Mouse (Mus musculus) gastrocnemius, adult 2 months (tissue): ENCODE data around the gene Fyco1. TPM values are rescaled to one million over a fixed set of nuclear protein-coding genes. Genes with fewer than 3 reads are reported as not detected.
"Not testable (repeated sequence)": the region's sequence is repeated elsewhere in the genome, so short reads cannot be mapped to it uniquely, and the experiment has no call there.

Experiments used
- DNase-seq: peaks from one replicate; pipeline ENCODE4 v3.0.0; 2022
- H3K27ac ChIP-seq: fragments of 200-600 bp; 2 replicates; pipeline ENCODE4 v1.8.1; 2022; ENCODE audit warnings: mild to moderate bottlenecking
- H3K4me3 ChIP-seq: fragments of 200-600 bp; 2 replicates; pipeline ENCODE4 v1.8.1; 2022; ENCODE audit warnings: mild to moderate bottlenecking, moderate library complexity
- CTCF ChIP-seq: fragments of 200-600 bp; IDR thresholded peaks from 2 replicates; pipeline ENCODE4 v1.8.1; 2022; ENCODE audit warnings: antibody characterized with exemption, mild to moderate bottlenecking, moderate library complexity
- intact Hi-C: fragments of 180-260 bp; cut with DNase I; formaldehyde crosslinking; loops from one replicate; pipeline ENCODE4 v1.15.1; 2025
- total RNA-seq, 2 experiments: library from RNA; stranded (reverse); gene quantifications; 2 replicates each; pipeline ENCODE4 v1.2.3; 2021

Gene Fyco1
- total RNA-seq, 2 experiments from 2014 or later = 160 to 205 TPM

DNA sequence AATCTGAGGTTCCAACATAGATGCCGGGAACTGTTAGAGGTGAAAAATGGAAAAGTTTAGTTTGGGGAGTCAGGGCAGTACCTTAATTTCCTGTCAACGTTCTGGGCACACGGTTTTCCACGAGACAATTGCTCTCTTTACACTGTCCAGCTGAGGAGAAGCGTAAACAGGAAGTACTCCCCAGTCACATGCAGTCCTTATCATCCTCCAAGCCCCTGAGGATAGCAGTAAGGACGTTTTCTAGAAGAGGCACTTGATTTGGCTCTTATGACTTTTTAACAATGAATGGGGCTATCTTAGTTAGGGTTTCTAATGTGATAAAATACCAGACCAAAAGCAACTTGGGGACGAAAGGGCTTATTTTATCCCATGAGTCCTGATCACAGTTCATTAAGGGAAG, 43.1 kb downstream of the Fyco1 start:
- H3K27ac ChIP-seq = peak overlapping the region; percentile 0; the same call in 1 of the 2 replicates

DNA sequence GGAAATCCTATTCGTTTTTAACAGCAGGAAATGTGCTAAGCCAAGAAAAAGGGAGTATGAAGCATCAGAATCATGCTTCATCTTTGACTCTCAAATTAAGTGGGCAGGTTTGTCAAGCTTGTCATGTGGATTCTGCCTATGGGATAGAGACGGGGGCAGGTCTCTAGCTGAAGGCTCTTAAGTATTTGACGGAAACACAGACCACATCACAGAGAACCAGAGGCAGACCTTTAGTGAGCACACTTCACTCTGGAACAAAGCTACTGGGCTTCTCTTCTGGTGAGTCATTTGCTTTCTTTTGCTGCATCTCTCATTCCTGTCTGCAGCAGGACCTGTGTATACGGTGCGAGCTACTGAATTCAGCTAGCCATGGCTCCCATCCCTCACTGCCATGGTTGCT, 45.4 kb downstream of the Fyco1 start, which contains the start of gene Cxcr6:
Gene Cxcr6 (plus strand): TSS at position 209 of the 400 bp plus-strand sequence.
- H3K4me3 ChIP-seq = no peak within 1 kb of the TSS
- intact Hi-C loops = no loop called here
- no peak for TF ChIP-seq CTCF
- no peak for DNase-seq
- no peak within 1 kb of the TSS for H3K27ac ChIP-seq

More for the DNA sequence above, 43.1 kb downstream of the Fyco1 start:
- no peak overlapping the region for H3K4me3 ChIP-seq
- intact Hi-C loops = no loop called here
- DNase-seq = no peak
- no peak for TF ChIP-seq CTCF

DNA sequence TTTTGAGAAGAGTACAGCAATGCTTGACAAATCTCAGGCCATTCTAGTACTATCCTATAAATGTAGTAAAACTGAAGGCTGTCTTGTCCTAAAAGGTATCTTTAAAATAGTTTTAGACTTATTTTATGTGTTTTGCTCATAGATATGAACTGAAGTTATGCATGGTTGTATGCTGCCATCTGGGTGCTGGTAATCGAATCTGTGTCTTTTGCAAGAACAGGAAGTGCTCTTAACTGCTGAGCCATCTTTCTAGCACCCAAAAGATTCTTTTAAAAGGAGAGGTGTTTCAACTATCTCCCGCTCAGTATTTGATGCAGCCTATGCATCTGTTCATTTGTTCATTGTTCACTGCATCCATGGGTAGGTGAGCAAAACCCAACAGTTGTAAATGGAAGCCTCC, 46.5 kb downstream of the Fyco1 start:
- no peak overlapping the region for H3K4me3 ChIP-seq
- TF ChIP-seq CTCF = no peak
- no peak for DNase-seq
- intact Hi-C loops = no loop called here
- no peak overlapping the region for H3K27ac ChIP-seq

DNA sequence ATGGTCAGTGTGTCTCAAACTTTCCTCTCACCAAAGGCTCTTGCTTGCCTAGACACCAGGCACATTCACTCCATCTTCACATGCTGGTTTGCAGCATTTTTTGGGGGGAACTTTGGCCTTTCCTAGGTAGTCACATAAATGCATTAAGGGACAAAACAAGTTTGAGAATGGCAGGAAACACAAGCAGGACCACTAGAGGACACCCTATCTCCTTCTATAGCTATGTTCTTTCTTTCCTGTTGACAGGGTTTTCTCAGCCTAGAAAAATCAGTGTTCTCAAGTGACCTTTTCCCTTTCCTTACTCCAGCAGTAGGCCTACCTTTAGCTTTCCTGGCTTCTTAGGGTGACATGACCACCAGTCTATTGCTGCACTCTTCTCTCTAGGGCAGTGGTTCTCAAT, 48.8 kb downstream of the Fyco1 start:
- no peak for TF ChIP-seq CTCF
- Histone ChIP-seq H3K27ac (no peak overlapping the region), H3K4me3 (no peak overlapping the region)
- intact Hi-C loops = no loop called here
- no peak for DNase-seq

DNA sequence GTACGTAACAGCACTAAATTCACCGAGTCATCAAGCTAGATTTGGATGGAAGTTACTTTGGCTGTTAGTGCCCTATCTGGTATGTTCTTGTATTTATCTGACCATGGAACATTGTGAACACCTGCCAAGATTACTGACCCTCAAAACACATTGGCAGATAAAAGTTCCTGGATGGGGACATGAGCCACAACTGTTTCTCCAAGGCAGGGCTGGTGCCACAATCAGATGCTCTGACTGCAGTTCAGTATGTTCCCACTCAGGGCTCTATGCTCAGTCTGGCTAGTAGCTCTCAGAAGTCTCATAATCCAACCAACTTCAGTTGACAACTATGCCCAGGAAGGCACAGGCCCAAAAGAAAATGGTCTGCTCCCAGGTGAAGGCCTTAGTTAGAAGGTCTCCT, 49.3 kb downstream of the Fyco1 start:
- DNase-seq = no peak
- Histone ChIP-seq H3K27ac (no peak overlapping the region), H3K4me3 (no peak overlapping the region)
- TF ChIP-seq CTCF = no peak
- intact Hi-C loops = no loop called here

DNA sequence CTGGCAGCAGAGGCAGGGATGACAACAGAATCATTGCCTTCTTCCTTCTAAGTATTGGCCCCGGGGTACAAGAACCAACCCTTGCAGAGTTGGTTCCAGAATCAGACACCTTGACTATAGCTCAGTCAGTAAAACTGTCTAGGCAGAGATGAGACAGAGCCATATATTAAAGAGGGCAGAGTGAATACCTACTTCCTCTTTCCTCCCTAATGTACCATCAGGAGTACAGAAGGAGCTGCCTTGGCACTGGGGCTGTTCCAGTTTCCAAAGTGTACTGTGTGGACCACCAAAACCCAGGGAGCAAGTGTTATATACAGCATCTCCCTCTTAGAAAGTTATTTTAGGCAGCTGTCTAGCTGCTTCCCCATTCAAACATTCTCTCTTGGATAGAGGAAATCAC, 50.2 kb downstream of the Fyco1 start:
- intact Hi-C loops = no loop called here

DNA sequence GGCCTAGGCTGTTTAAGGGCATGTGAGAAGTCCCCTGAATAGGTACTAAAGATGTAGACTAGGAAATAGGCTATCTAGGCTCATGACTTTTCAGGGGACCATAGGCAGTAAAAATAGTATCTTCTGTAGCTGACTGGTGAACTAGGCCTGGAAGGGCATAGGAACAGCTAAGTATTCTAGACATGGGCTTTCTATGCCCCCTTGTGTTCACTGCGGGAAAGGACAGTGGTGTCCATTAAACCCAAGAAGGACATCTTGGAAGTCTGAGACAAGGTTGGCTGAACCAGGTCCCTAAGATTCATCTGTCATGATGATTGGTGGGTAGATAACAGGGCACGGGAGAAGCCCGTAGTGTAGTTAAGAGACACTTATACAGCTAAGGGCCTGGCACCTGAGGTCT, 55.5 kb downstream of the Fyco1 start:
- DNase-seq = peak; percentile 40
- intact Hi-C loops = loop anchor here (5.0 kb wide), 1 partner anchor 79 kb away; the partner anchor contains the start of gene Lztfl1
- Histone ChIP-seq H3K27ac (peak overlapping the region; percentile 43; the same call in 1 of the 2 replicates), H3K4me3 (no peak overlapping the region)
- peak; percentile 70 for TF ChIP-seq CTCF

More for the DNA sequence above, 50.2 kb downstream of the Fyco1 start:
- no peak for TF ChIP-seq CTCF
- no peak overlapping the region for H3K4me3 ChIP-seq
- H3K27ac ChIP-seq = no peak overlapping the region
- no peak for DNase-seq

DNA sequence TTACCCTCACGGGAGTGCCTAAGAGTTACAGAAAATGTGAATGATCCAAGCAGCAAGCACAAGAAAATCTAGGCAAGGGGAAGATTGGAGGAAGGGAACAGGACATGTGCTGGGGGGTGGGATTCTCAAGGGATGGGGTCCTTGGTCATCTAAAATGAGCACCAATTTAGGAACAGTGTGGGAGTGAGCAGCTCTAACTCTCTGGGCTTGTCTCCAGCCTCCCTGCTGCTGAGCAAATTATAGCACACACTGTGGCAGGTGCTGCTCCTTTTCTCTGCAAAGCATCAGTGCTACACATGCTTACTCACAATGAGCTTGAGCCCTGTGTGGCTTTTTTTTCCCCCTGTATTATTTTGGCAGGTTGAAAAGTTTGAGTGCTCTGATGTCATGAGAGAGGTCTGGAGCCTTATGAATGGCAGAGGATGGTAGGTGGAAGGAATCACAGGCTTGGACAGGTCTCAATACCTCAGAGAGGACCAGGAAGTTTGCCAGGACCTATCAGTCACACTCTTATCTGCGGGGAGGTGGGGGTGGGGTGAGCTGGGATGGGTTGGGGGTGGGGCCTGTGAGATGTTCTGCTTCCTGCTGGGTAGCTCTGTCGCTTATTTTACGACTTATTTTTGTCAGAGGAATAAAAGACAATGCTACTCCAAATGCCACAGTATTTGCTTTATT, 62.7 kb downstream of the Fyco1 start:
- no peak for DNase-seq
- intact Hi-C loops = no loop called here
- H3K27ac ChIP-seq = no peak overlapping the region
- no peak overlapping the region for H3K4me3 ChIP-seq
- no peak for TF ChIP-seq CTCF

DNA sequence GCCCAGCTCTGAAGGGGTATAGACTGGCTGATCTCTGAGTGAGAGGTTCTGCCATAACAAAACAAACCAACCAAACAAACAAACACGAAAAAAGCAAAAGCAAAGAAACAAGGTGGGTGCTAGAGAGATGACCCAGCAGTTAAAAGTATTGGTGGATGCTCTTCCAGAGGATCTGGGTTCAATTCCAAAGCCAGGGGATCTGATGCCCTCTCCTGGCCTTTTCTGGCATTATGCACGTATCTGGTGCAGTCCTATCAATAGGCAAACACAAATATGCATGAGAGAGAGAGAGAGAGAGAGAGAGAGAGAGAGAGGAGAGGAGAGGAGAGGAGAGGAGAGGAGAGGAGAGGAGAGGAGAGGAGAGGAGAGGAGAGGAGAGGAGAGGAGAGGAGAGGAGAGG, 78.4 kb downstream of the Fyco1 start:
- DNase-seq, intact Hi-C loops, H3K27ac ChIP-seq, H3K4me3 ChIP-seq: not testable (repeated sequence)
- peak; percentile 25; the same call in 1 of the 2 replicates for TF ChIP-seq CTCF

DNA sequence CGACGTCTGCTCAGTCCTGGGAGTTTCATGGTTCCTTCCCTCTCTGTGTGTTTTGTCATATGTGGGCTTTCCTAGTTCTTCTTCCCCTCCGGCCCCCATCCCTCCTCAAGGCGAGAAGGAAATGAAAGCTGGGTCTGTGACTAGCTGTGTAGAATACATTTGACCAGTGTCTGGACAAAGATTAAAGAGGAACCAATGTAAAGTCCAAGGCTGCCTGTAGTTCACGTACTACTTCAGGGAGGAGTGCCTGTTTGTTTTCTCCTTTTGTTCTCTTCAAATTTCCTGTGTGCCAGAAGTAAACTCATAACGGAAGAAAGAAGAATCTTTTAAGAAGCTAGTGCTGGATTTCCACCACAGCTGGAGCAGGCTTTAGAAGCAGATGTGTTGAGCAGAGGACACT, 82.2 kb downstream of the Fyco1 start:
- intact Hi-C loops = no loop called here
- no peak for DNase-seq
- no peak for TF ChIP-seq CTCF
- Histone ChIP-seq H3K27ac (peak overlapping the region; percentile 28), H3K4me3 (no peak overlapping the region)

DNA sequence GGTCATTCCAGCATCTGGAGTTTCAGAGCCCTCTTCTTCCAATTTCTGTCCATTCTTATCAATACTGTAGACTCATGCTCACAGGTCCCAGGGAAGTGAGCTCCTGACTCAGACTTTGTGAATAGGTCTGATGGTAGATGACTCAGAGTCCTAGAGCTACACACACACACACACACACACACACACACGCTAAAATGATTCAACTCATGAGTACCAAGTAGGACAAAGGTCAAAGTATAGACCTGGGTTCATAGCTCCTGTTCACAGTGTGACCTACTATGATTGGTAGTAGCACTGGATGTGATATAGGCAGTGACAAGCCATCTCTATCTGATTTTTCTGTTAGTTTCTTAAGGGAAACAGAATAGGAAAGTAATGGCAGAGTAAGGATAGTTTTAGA, 83.3 kb downstream of the Fyco1 start:
- no peak for DNase-seq
- no peak overlapping the region for H3K4me3 ChIP-seq
- no peak overlapping the region for H3K27ac ChIP-seq
- intact Hi-C loops = no loop called here
- TF ChIP-seq CTCF = no peak

DNA sequence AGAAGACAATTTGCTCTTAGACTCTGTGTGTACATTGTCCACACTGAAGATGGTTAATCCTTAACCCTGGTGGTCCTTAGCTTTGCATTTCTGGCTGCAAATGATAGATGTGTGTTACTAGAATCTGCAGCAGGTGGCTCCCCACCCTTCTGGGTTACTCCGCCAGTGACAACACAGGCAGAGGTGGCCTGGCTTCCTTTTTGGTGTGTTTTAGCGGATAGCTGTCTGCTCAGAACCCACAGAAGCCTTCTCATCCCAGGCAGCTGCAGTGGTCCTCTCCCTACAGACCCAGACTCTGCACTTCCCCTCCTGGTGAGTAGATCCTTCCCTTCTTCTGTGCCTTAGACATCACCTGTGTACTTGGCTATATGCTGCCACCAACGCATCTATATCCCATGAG, 84.7 kb downstream of the Fyco1 start:
- no peak for TF ChIP-seq CTCF
- DNase-seq = no peak
- H3K27ac ChIP-seq = no peak overlapping the region
- intact Hi-C loops = no loop called here
- no peak overlapping the region for H3K4me3 ChIP-seq

DNA sequence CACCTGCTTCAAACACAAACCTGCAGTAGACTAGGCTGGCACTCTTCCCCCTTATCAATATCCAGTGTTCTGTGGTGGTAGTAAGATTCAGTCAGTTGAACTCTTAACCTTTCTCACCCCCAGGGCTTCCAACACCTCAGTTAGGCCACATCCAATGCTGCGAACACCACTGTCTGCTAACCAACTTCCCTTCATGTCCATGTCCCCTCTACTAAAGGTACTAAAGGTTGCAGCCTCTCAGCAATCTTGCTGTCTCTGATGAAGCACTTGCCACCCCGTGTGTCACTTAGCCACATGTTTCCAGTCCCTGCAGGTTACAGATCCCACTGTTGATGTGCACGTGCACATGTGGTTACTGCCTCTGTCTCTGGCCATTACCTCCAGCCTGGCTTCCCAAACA, 87.9 kb downstream of the Fyco1 start:
- DNase-seq = no peak
- intact Hi-C loops = no loop called here
- Histone ChIP-seq H3K27ac (peak overlapping the region; percentile 71), H3K4me3 (no peak overlapping the region)
- no peak for TF ChIP-seq CTCF

DNA sequence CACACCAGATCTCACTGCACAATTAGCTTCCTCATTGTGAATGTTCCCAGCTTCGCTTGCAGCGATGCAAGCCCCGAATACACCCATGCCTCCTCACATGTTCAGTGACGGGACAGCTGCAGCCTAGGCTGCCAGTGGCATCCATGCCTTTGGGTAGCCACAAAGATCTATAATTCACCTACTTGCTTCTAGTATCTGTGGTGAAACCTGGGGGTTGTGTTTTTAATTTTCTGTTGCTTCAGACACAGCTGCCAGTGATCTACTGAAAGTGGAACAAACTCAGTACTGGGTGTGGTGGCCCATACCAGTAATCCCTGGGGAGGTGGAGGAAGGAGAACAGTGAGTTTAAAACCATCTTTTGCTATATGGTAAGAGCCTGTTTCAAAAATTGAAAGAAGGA, 88.8 kb downstream of the Fyco1 start:
- H3K4me3 ChIP-seq = peak overlapping the region; percentile 16; the same call in 1 of the 2 replicates
- peak; percentile 21 for DNase-seq
- intact Hi-C loops = no loop called here

More for the DNA sequence above, 88.8 kb downstream of the Fyco1 start:
- peak overlapping the region; percentile 71 for H3K27ac ChIP-seq
- TF ChIP-seq CTCF = no peak
